Mouse (Mus musculus) E14TG2a.4 (cell line): ENCODE data around the gene Fam71d.

ENCODE experiments used
- CTCF ChIP-seq: conservative IDR thresholded peaks from 2 replicates; pipeline ENCODE4 v1.5.1; 2014; ENCODE audit warnings: low read length
- POU5F1 ChIP-seq: IDR thresholded peaks from 2 replicates; pipeline ENCODE4 v1.6.1; 2014; ENCODE audit warnings: low read length, borderline replicate concordance

GRCm38 (mm10) chr12:78748557-78749377 lies 57.4 kb downstream of the Fam71d start, which contains the start of gene Mpp5:
- TF ChIP-seq CTCF = no peak
- TF ChIP-seq POU5F1 = no peak
